Mouse (Mus musculus) left cerebral cortex, postnatal 4 days (tissue): ENCODE measurements around the gene Frrs1l. TPM values are rescaled to one million over a fixed set of nuclear protein-coding genes. Genes with fewer than 3 reads are reported as not detected.

ENCODE experiments used
- DNase-seq: peaks from one replicate; pipeline ENCODE4 v3.0.0-alpha.2; 2022
- intact Hi-C: fragments of 180-260 bp; cut with DNase I; formaldehyde crosslinking; loops from one replicate; pipeline ENCODE4 v1.15.1; 2025
- total RNA-seq, 2 experiments: library from RNA; stranded (reverse); gene quantifications; 2 replicates each; pipeline ENCODE4 v1.2.3; 2021

Frrs1l gene
- total RNA-seq, 2 experiments from 2014 or later = 58.8 to 61.8 TPM

GRCm38 (mm10) chr4:56915732-56916325 is 74.4 kb downstream of the Frrs1l start:
- intact Hi-C loops = no loop called here

GRCm38 (mm10) chr4:56914761-56915160 is 75.4 kb downstream of the Frrs1l start:
- intact Hi-C loops = no loop called here
- DNase-seq = no peak

More at GRCm38 (mm10) chr4:56915732-56916325, 74.4 kb downstream of the Frrs1l start:
- no peak for DNase-seq

- no peak for DNase-seq
- intact Hi-C loops = no loop called here
Observed at GRCm38 (mm10) chr4:56914338-56914737, 75.9 kb downstream of the Frrs1l start.

GRCm38 (mm10) chr4:56912382-56913001 is 77.7 kb downstream of the Frrs1l start:
- intact Hi-C loops = no loop called here
- no peak for DNase-seq

- no peak for DNase-seq
Observed at GRCm38 (mm10) chr4:56909568-56909967, 80.6 kb downstream of the Frrs1l start.

GRCm38 (mm10) chr4:56907671-56908070 is 82.5 kb downstream of the Frrs1l start:
- DNase-seq = no peak
- intact Hi-C loops = no loop called here

More at GRCm38 (mm10) chr4:56909568-56909967, 80.6 kb downstream of the Frrs1l start:
- intact Hi-C loops = no loop called here

Other genes with a start within 250 kb of the Frrs1l start
- not detected for gene Actl7b, start 248.9 kb downstream of the Frrs1l start, total RNA-seq
- gene Actl7a, start 247.0 kb downstream of the Frrs1l start, total RNA-seq = not detected
- 100 to 1,000 TPM; 102 to 104 TPM for gene Elp1, start 188.1 kb downstream of the Frrs1l start, total RNA-seq
- gene Fam206a, start 188.0 kb downstream of the Frrs1l start, total RNA-seq = 10 to 100 TPM; 17.7 to 18.3 TPM
- gene Ctnnal1, start 125.2 kb downstream of the Frrs1l start, total RNA-seq = 10 to 100 TPM; 18.5 to 20.4 TPM
- 10 to 100 TPM; 33.0 to 33.1 TPM for gene Tmem245, start 43.0 kb downstream of the Frrs1l start, total RNA-seq
- gene Epb41l4b, start 153.0 kb upstream of the Frrs1l start, total RNA-seq = 1 to 10 TPM; 6.3 to 8.4 TPM